In genomic region chr6:125088561-125089321, GRCm38 (mm10) we compare ENCODE assay signal across 8 mouse cellular contexts. TPM values are rescaled to one million over a fixed set of nuclear protein-coding genes. Genes with fewer than 3 reads are reported as not detected.
DNase-seq lines count a peak whose midpoint lies in the region; ATAC-seq and TF ChIP-seq lines count a peak whose summit lies in the region.

No protein-coding gene starts in this region.

- H3K27me3 ChIP-seq in G1E (ENCODE audit: insufficient read depth, low read length), result no peaks in the 10 kb centered on the region
- H3K27me3 ChIP-seq in forebrain, embryonic 13.5 days, result no peaks in the 10 kb centered on the region
- no peaks in the 10 kb centered on the region for H3K27me3 ChIP-seq in heart, postnatal 0 days (ENCODE audit: control insufficient read depth, insufficient read depth, low read length)
- H3K27me3 ChIP-seq in liver, embryonic 16.5 days (ENCODE audit: control insufficient read depth, insufficient read depth, low read depth, low read length), result no peaks in the 10 kb centered on the region
- H3K27me3 ChIP-seq in neural tube, embryonic 13.5 days, result no peaks in the 10 kb centered on the region

- 3% methylated on average over 18 of the region's 20 CpGs for WGBS in forebrain, embryonic 13.5 days
- WGBS in heart, postnatal 0 days, result 4% methylated on average over 18 of the region's 20 CpGs
- WGBS in liver, embryonic 16.5 days (ENCODE audit: insufficient replicate concordance), result 3% methylated on average over 20 of the region's 20 CpGs
- WGBS in neural tube, embryonic 13.5 days, result 1% methylated on average over 20 of the region's 20 CpGs

- peak overlapping the region; percentile 94 for H3K27ac ChIP-seq in forebrain, embryonic 13.5 days
- peak overlapping the region; percentile 92 for H3K27ac ChIP-seq in heart, postnatal 0 days (ENCODE audit: low read depth)
- H3K27ac ChIP-seq in liver, embryonic 16.5 days (ENCODE audit: low read length), result peak overlapping the region; percentile 80
- H3K27ac ChIP-seq in neural tube, embryonic 13.5 days (replicated peaks), result peak overlapping the region; percentile 95

- peak overlapping the region; percentile 52; the same call in 1 of the 2 replicates for H3K4me3 ChIP-seq in G1E (ENCODE audit: low read depth, low read length)
- 0 out of 2 replicates have a peak overlapping the region, but pooled peaks have one; percentile 2 for H3K4me3 ChIP-seq in forebrain, embryonic 13.5 days
- no peak overlapping the region for H3K4me3 ChIP-seq in heart, postnatal 0 days (ENCODE audit: low read depth, low read length)
- peak overlapping the region; percentile 22 for H3K4me3 ChIP-seq in liver, embryonic 16.5 days (ENCODE audit: low read depth, low read length)
- H3K4me3 ChIP-seq in neural tube, embryonic 13.5 days, result no peak overlapping the region

- H3K4me1 ChIP-seq in G1E (ENCODE audit: insufficient read depth, low read depth, low read length), result peaks cover 51% of the 10 kb centered on the region
- peaks cover 29% of the 10 kb centered on the region for H3K4me1 ChIP-seq in forebrain, embryonic 13.5 days
- H3K4me1 ChIP-seq in heart, postnatal 0 days (ENCODE audit: control insufficient read depth, insufficient read depth), result peaks cover 26% of the 10 kb centered on the region
- peaks cover 26% of the 10 kb centered on the region for H3K4me1 ChIP-seq in liver, embryonic 16.5 days (ENCODE audit: control insufficient read depth, low read depth, low read length)
- peaks cover 34% of the 10 kb centered on the region for H3K4me1 ChIP-seq in neural tube, embryonic 13.5 days (replicated peaks)

- H3K4me2 ChIP-seq in forebrain, embryonic 13.5 days, result peak overlapping the region; percentile 54
- peak overlapping the region; percentile 44 for H3K4me2 ChIP-seq in heart, postnatal 0 days (ENCODE audit: low read depth, low read length)
- peak overlapping the region; percentile 71 for H3K4me2 ChIP-seq in liver, embryonic 16.5 days (ENCODE audit: low read depth, low read length)
- H3K4me2 ChIP-seq in neural tube, embryonic 13.5 days, result peak overlapping the region; percentile 51; the same call in 1 of the 2 replicates

- DNase-seq in G1E (ENCODE audit: low spot score), result peak; percentile 68
- peak; percentile 90 for DNase-seq in cerebellum, adult 11-12 months
- DNase-seq in heart, postnatal 0 days (ENCODE audit: low spot score), result peak; percentile 93
- DNase-seq in kidney, postnatal 36 days, result peak; percentile 92 to 93
- DNase-seq in thymus, postnatal 4 days, result peak; percentile 73

- no peaks in the 10 kb centered on the region for H3K36me3 ChIP-seq in G1E (replicated peaks)
- no peaks in the 10 kb centered on the region for H3K36me3 ChIP-seq in forebrain, embryonic 13.5 days (ENCODE audit: poor library complexity, severe bottlenecking)
- H3K36me3 ChIP-seq in heart, postnatal 0 days (replicated peaks; ENCODE audit: control insufficient read depth, insufficient read depth, low read length), result no peaks in the 10 kb centered on the region
- no peaks in the 10 kb centered on the region for H3K36me3 ChIP-seq in liver, embryonic 16.5 days (ENCODE audit: control insufficient read depth, insufficient read depth)
- no peaks in the 10 kb centered on the region for H3K36me3 ChIP-seq in neural tube, embryonic 13.5 days

- ATAC-seq in G1E (ENCODE audit: extremely low read depth, insufficient number of reproducible peaks, low FRiP score, poor library complexity, severe bottlenecking), result peak; percentile 58
- ATAC-seq in forebrain, embryonic 13.5 days, result peak; percentile 83
- ATAC-seq in heart, postnatal 0 days (ENCODE audit: insufficient read depth, low read depth), result peak; percentile 82
- peak; percentile 73 for ATAC-seq in liver, embryonic 16.5 days (ENCODE audit: low read depth)
- peak; percentile 81 for ATAC-seq in neural tube, embryonic 13.5 days (ENCODE audit: low read depth)

- 0 out of 2 replicates have a peak overlapping the region, but pooled peaks have one; percentile 2 for H3K9ac ChIP-seq in forebrain, embryonic 13.5 days
- no peak overlapping the region for H3K9ac ChIP-seq in heart, postnatal 0 days (replicated peaks; ENCODE audit: low read depth, low read length)
- H3K9ac ChIP-seq in liver, embryonic 16.5 days (ENCODE audit: low read depth, low read length), result peak overlapping the region; percentile 22; the same call in 1 of the 2 replicates
- H3K9ac ChIP-seq in neural tube, embryonic 13.5 days, result peak overlapping the region; percentile 51; the same call in 1 of the 2 replicates

- TF ChIP-seq EP300 in heart, postnatal 0 days (IDR thresholded peaks at IDR 0.05; ENCODE audit: low read depth), result no peak; the same call in 1 of the 2 replicates

- H3K9me3 ChIP-seq in G1E (replicated peaks), result no peaks in the 10 kb centered on the region
- no peaks in the 10 kb centered on the region for H3K9me3 ChIP-seq in forebrain, embryonic 13.5 days (replicated peaks)
- H3K9me3 ChIP-seq in heart, postnatal 0 days (replicated peaks; ENCODE audit: control insufficient read depth, low read length), result no peaks in the 10 kb centered on the region
- H3K9me3 ChIP-seq in liver, embryonic 16.5 days (replicated peaks; ENCODE audit: control insufficient read depth, low read length), result no peaks in the 10 kb centered on the region
- H3K9me3 ChIP-seq in neural tube, embryonic 13.5 days, result no peaks in the 10 kb centered on the region

- no peak for TF ChIP-seq CTCF in G1E (IDR thresholded peaks at IDR 0.05; ENCODE audit: low read depth, low read length)
- TF ChIP-seq CTCF in heart, postnatal 0 days (IDR thresholded peaks at IDR 0.05; ENCODE audit: low read depth), result peak; percentile 31

RNA-seq across cellular contexts. Expression of gene Chd4, which starts 7.0 kb away (rescaled TPM):
- total RNA-seq in G1E (2014; fragmentation: Nextera tagmentation) (235 and 241 TPM in 2 replicates), G1E (2017) (326 and 362 TPM in 2 replicates)
- 188 and 219 TPM in 2 replicates for polyA plus RNA-seq in G1E (2012)
- polyA plus RNA-seq in forebrain, embryonic 13.5 days (2015; fragmentation: Nextera tagmentation; extraction: Ambion mirVana), result 114 and 119 TPM in 2 replicates
- total RNA-seq in heart, postnatal 0 days (2014; rRNA removed; ENCODE audit: low replicate concordance), result 82.2 and 98.0 TPM in 2 replicates
- 55.5 and 58.1 TPM in 2 replicates for polyA plus RNA-seq in heart, postnatal 0 days (2015; fragmentation: Nextera tagmentation; extraction: Ambion mirVana)
- polyA plus RNA-seq in liver, embryonic 16.5 days (2015; fragmentation: Nextera tagmentation; extraction: Ambion mirVana), result 18.2 and 22.9 TPM in 2 replicates
- 89.0 and 107 TPM in 2 replicates for polyA plus RNA-seq in neural tube, embryonic 13.5 days (2015; fragmentation: Nextera tagmentation; extraction: Ambion mirVana)

RNA-seq across cellular contexts. Expression of gene Lpar5, which starts 21.0 kb away (rescaled TPM):
- total RNA-seq in G1E (2014; fragmentation: Nextera tagmentation), result 0.83 and 2.3 TPM in 2 replicates
- 2.4 and 2.6 TPM in 2 replicates for total RNA-seq in G1E (2017)
- 0.83 and 1.4 TPM in 2 replicates for polyA plus RNA-seq in G1E (2012)
- 0.38 and 0.44 TPM in 2 replicates for polyA plus RNA-seq in forebrain, embryonic 13.5 days (2015; fragmentation: Nextera tagmentation; extraction: Ambion mirVana)
- not detected in 2 replicates for total RNA-seq in heart, postnatal 0 days (2014; rRNA removed; ENCODE audit: low replicate concordance)
- polyA plus RNA-seq in heart, postnatal 0 days (2015; fragmentation: Nextera tagmentation; extraction: Ambion mirVana), result 0.12 TPM in 1 of 2 replicates, not detected in the other
- polyA plus RNA-seq in liver, embryonic 16.5 days (2015; fragmentation: Nextera tagmentation; extraction: Ambion mirVana), result 1.4 and 1.5 TPM in 2 replicates
- 0.43 and 0.77 TPM in 2 replicates for polyA plus RNA-seq in neural tube, embryonic 13.5 days (2015; fragmentation: Nextera tagmentation; extraction: Ambion mirVana)

RNA-seq across cellular contexts. Expression of gene Acrbp, which starts 39.3 kb away (rescaled TPM):
- total RNA-seq in G1E (2014; fragmentation: Nextera tagmentation) (11.8 and 16.1 TPM in 2 replicates), G1E (2017) (4.7 and 8.1 TPM in 2 replicates)
- polyA plus RNA-seq in G1E (2012), result 6.4 and 9.4 TPM in 2 replicates
- polyA plus RNA-seq in forebrain, embryonic 13.5 days (2015; fragmentation: Nextera tagmentation; extraction: Ambion mirVana), result 19.1 and 20.9 TPM in 2 replicates
- total RNA-seq in heart, postnatal 0 days (2014; rRNA removed; ENCODE audit: low replicate concordance), result 2.6 and 6.0 TPM in 2 replicates
- 2.2 and 2.7 TPM in 2 replicates for polyA plus RNA-seq in heart, postnatal 0 days (2015; fragmentation: Nextera tagmentation; extraction: Ambion mirVana)
- polyA plus RNA-seq in liver, embryonic 16.5 days (2015; fragmentation: Nextera tagmentation; extraction: Ambion mirVana), result 2.0 and 4.5 TPM in 2 replicates
- polyA plus RNA-seq in neural tube, embryonic 13.5 days (2015; fragmentation: Nextera tagmentation; extraction: Ambion mirVana), result 19.0 and 21.0 TPM in 2 replicates

RNA-seq across cellular contexts. Expression of gene Nop2, which starts 43.0 kb away (rescaled TPM):
- 56.9 and 61.0 TPM in 2 replicates for total RNA-seq in G1E (2014; fragmentation: Nextera tagmentation)
- total RNA-seq in G1E (2017), result 87.7 and 89.2 TPM in 2 replicates
- 53.4 and 90.0 TPM in 2 replicates for polyA plus RNA-seq in G1E (2012)
- 49.1 and 58.3 TPM in 2 replicates for polyA plus RNA-seq in forebrain, embryonic 13.5 days (2015; fragmentation: Nextera tagmentation; extraction: Ambion mirVana)
- total RNA-seq in heart, postnatal 0 days (2014; rRNA removed; ENCODE audit: low replicate concordance), result 21.4 and 22.9 TPM in 2 replicates
- polyA plus RNA-seq in heart, postnatal 0 days (2015; fragmentation: Nextera tagmentation; extraction: Ambion mirVana), result 20.6 and 25.3 TPM in 2 replicates
- 25.2 and 25.3 TPM in 2 replicates for polyA plus RNA-seq in liver, embryonic 16.5 days (2015; fragmentation: Nextera tagmentation; extraction: Ambion mirVana)
- 44.5 and 45.3 TPM in 2 replicates for polyA plus RNA-seq in neural tube, embryonic 13.5 days (2015; fragmentation: Nextera tagmentation; extraction: Ambion mirVana)

RNA-seq across cellular contexts. Expression of gene Ing4, which starts 49.2 kb away (rescaled TPM):
- 36.2 and 37.5 TPM in 2 replicates for total RNA-seq in G1E (2014; fragmentation: Nextera tagmentation)
- 99.6 and 118 TPM in 2 replicates for total RNA-seq in G1E (2017)
- polyA plus RNA-seq in G1E (2012), result 14.3 and 14.6 TPM in 2 replicates
- 190 and 200 TPM in 2 replicates for polyA plus RNA-seq in forebrain, embryonic 13.5 days (2015; fragmentation: Nextera tagmentation; extraction: Ambion mirVana)
- 41.9 and 48.7 TPM in 2 replicates for total RNA-seq in heart, postnatal 0 days (2014; rRNA removed; ENCODE audit: low replicate concordance)
- polyA plus RNA-seq in heart, postnatal 0 days (2015; fragmentation: Nextera tagmentation; extraction: Ambion mirVana), result 54.1 and 59.1 TPM in 2 replicates
- 27.6 and 32.4 TPM in 2 replicates for polyA plus RNA-seq in liver, embryonic 16.5 days (2015; fragmentation: Nextera tagmentation; extraction: Ambion mirVana)
- polyA plus RNA-seq in neural tube, embryonic 13.5 days (2015; fragmentation: Nextera tagmentation; extraction: Ambion mirVana), result 147 and 148 TPM in 2 replicates

Comparison
In these comparisons a context has a peak if more than half of its experiments do, and no peak if none do; other contexts are left out.
1. H3K4me3 ChIP-seq: peak in G1E (single experiment), forebrain, embryonic 13.5 days (single experiment) and liver, embryonic 16.5 days (single experiment); none in heart, postnatal 0 days (single experiment) and neural tube, embryonic 13.5 days (single experiment).
2. Peak in every context shown above with its lines, with median percentiles within 50 percentile points of each other: ATAC-seq, DNase-seq, H3K27ac ChIP-seq and H3K4me2 ChIP-seq.